ENCODE assay signal across 8 mouse cellular contexts in genomic region chr4:126261266-126261665, GRCm38 (mm10). TPM values are rescaled to one million over a fixed set of nuclear protein-coding genes. Genes with fewer than 3 reads are reported as not detected.
A peak's percentile ranks its signal among the peaks of the same experiment; 100 is the strongest.
DNase-seq lines count a peak whose midpoint lies in the region; ATAC-seq and TF ChIP-seq lines count a peak whose summit lies in the region.
"Had no signal": no experiment of that assay in that cellular context is flagged by ENCODE, and none has a peak within 500 bp of the region (broad histone marks: within the 10 kb centered on the region; RNA-seq: fewer than 3 reads in every experiment).

No protein-coding gene starts in this region.

- intact Hi-C loops in left cerebral cortex, adult 2 months (cut with DNase I) = loop anchor here (5.0 kb wide), 1 partner anchor 174 kb away; no protein-coding TSS in a partner anchor

- TF ChIP-seq POLR2A in myocyte (IDR thresholded peaks at IDR 0.05; ENCODE audit: insufficient read length, low read depth) = no peak

- peak overlapping the region; percentile 35 for H3K9ac ChIP-seq in hindbrain, embryonic 13.5 days
- H3K9ac ChIP-seq in forebrain, embryonic 14.5 days (ENCODE audit: low read length) = no peak overlapping the region

- ATAC-seq in hindbrain, embryonic 13.5 days (ENCODE audit: low FRiP score) = no peak
- no peak for ATAC-seq in forebrain, embryonic 14.5 days

- peaks cover 42% of the 10 kb centered on the region for H3K79me2 ChIP-seq in myocyte (ENCODE audit: control insufficient read depth, insufficient read depth)

- 78% methylated on average over 6 of the region's 6 CpGs for WGBS in hindbrain, embryonic 13.5 days
- 78% methylated on average over 6 of the region's 6 CpGs for WGBS in forebrain, embryonic 14.5 days

- H3K36me3 ChIP-seq in hindbrain, embryonic 13.5 days = no peaks in the 10 kb centered on the region
- H3K36me3 ChIP-seq in myocyte (ENCODE audit: control insufficient read depth, insufficient read depth) = no peaks in the 10 kb centered on the region
- H3K36me3 ChIP-seq in forebrain, embryonic 14.5 days (ENCODE audit: control insufficient read depth, insufficient read depth, low read length) = no peaks in the 10 kb centered on the region

- H3K27ac ChIP-seq in left cerebral cortex, adult 2 months = peak overlapping the region; percentile 56
- H3K27ac ChIP-seq in hindbrain, embryonic 13.5 days = peak overlapping the region; percentile 60; the same call in 1 of the 2 replicates
- H3K27ac ChIP-seq in forebrain, embryonic 14.5 days (ENCODE audit: low read depth, low read length) = no peak overlapping the region

- H3K27me3 ChIP-seq in hindbrain, embryonic 13.5 days = no peaks in the 10 kb centered on the region
- no peaks in the 10 kb centered on the region for H3K27me3 ChIP-seq in myocyte (ENCODE audit: control insufficient read depth, insufficient read depth, insufficient read length)
- H3K27me3 ChIP-seq in forebrain, embryonic 14.5 days (replicated peaks; ENCODE audit: control insufficient read depth, insufficient read depth, low read length) = no peaks in the 10 kb centered on the region

- H3K9me3 ChIP-seq in hindbrain, embryonic 13.5 days = no peaks in the 10 kb centered on the region
- no peaks in the 10 kb centered on the region for H3K9me3 ChIP-seq in forebrain, embryonic 14.5 days (replicated peaks; ENCODE audit: control insufficient read depth, low read length)

- no peak overlapping the region; the same call in 1 of the 2 replicates for H3K4me3 ChIP-seq in left cerebral cortex, adult 2 months
- H3K4me3 ChIP-seq in hindbrain, embryonic 13.5 days = no peak overlapping the region
- H3K4me3 ChIP-seq in myocyte = peak overlapping the region; percentile 56
- H3K4me3 ChIP-seq in forebrain, embryonic 14.5 days (ENCODE audit: low read depth, low read length) = no peak overlapping the region

- H3K4me1 ChIP-seq in hindbrain, embryonic 13.5 days (replicated peaks) = peaks cover 61% of the 10 kb centered on the region
- peaks cover 26% of the 10 kb centered on the region for H3K4me1 ChIP-seq in forebrain, embryonic 14.5 days (ENCODE audit: control insufficient read depth, insufficient read depth, low read length)

- H3ac ChIP-seq in myocyte (ENCODE audit: control insufficient read depth, insufficient read length) = no peak overlapping the region

- no peak for DNase-seq in left cerebral cortex, adult 2 months (ENCODE audit: extremely low spot score in 1 of 2, low spot score in 2 of 2)
- no peak for DNase-seq in left cerebral cortex, adult 18-20 months (ENCODE audit: low spot score in 2 of 2)
- peak; percentile 62 for DNase-seq in adipocyte (ENCODE audit: low spot score)
- DNase-seq in right cerebral cortex, postnatal 25 days = no peak
- no peak for DNase-seq in forebrain, embryonic 14.5 days (ENCODE audit: low spot score)

- H3K4me2 ChIP-seq in hindbrain, embryonic 13.5 days = peak overlapping the region; percentile 15; the same call in 1 of the 2 replicates
- peak overlapping the region; percentile 99 for H3K4me2 ChIP-seq in myocyte (ENCODE audit: low read depth)
- no peak overlapping the region for H3K4me2 ChIP-seq in forebrain, embryonic 14.5 days (ENCODE audit: low read length)

- no peak for TF ChIP-seq CTCF in left cerebral cortex, adult 2 months (IDR thresholded peaks at IDR 0.05)

TF ChIP-seq in myocyte, 11 proteins besides CTCF, POLR2A, EP300 and RAD21:
- TF ChIP-seq TCF3 (IDR thresholded peaks at IDR 0.05; ENCODE audit: insufficient read length, low read depth) (peak; percentile 24), CEBPB (IDR thresholded peaks at IDR 0.05; ENCODE audit: insufficient read depth, poor library complexity, severe bottlenecking) (no peak), MYOD1 (IDR thresholded peaks at IDR 0.05; ENCODE audit: control insufficient read depth in 1 of 3, insufficient read length in 2 of 3, low read depth in 2 of 3) (peak in 1 of 3 experiments; percentile 33), POLR2AphosphoS2 (IDR thresholded peaks at IDR 0.05; ENCODE audit: insufficient read length, low read depth) (peak; percentile 43), TCF12 (IDR thresholded peaks at IDR 0.05; ENCODE audit: insufficient read depth, poor library complexity, severe bottlenecking) (no peak), USF1 (IDR thresholded peaks at IDR 0.05; ENCODE audit: low read depth) (no peak), MYOG (IDR thresholded peaks at IDR 0.05; ENCODE audit: control insufficient read depth in 1 of 3, insufficient read depth in 1 of 3, insufficient read length in 2 of 3, low read depth in 2 of 3) (peak in 1 of 3 experiments; percentile 69), SRF (IDR thresholded peaks at IDR 0.05; ENCODE audit: control insufficient read depth, insufficient read length, low read depth) (no peak)

RNA-seq across cellular contexts. Expression of gene Trappc3, which starts 0.9 kb away (rescaled TPM):
- total RNA-seq in left cerebral cortex, adult 2 months (2021) = 10 to 100 TPM; 77.0 to 87.5 TPM
- total RNA-seq in left cerebral cortex, adult 18-20 months (2021) = 10 to 100 TPM; 84.5 to 87.3 TPM
- polyA plus RNA-seq in hindbrain, embryonic 13.5 days (2015; fragmentation: Nextera tagmentation; extraction: Ambion mirVana) = 160 and 168 TPM in 2 replicates
- polyA plus RNA-seq in myocyte (2012; fragmentation: generic; extraction: Trizol) = 84.1 TPM
- polyA plus RNA-seq in forebrain, embryonic 14.5 days (2014; fragmentation: Nextera tagmentation; extraction: Ambion mirVana) = 36.9 and 39.3 TPM in 2 replicates

RNA-seq across cellular contexts. Expression of gene Map7d1, which starts 5.1 kb away (rescaled TPM):
- total RNA-seq in left cerebral cortex, adult 2 months (2021) = 100 to 1,000 TPM; 281 TPM
- 100 to 1,000 TPM; 251 to 254 TPM for total RNA-seq in left cerebral cortex, adult 18-20 months (2021)
- 79.5 and 81.8 TPM in 2 replicates for polyA plus RNA-seq in hindbrain, embryonic 13.5 days (2015; fragmentation: Nextera tagmentation; extraction: Ambion mirVana)
- 236 TPM for polyA plus RNA-seq in myocyte (2012; fragmentation: generic; extraction: Trizol)
- 54.8 and 67.8 TPM in 2 replicates for polyA plus RNA-seq in forebrain, embryonic 14.5 days (2014; fragmentation: Nextera tagmentation; extraction: Ambion mirVana)

RNA-seq across cellular contexts. Expression of gene Col8a2, which starts 25.3 kb away (rescaled TPM):
- total RNA-seq in left cerebral cortex, adult 2 months (2021) = 1 to 10 TPM; 1.9 to 3.0 TPM
- total RNA-seq in left cerebral cortex, adult 18-20 months (2021) = 1 to 10 TPM; 1.7 to 2.8 TPM
- polyA plus RNA-seq in hindbrain, embryonic 13.5 days (2015; fragmentation: Nextera tagmentation; extraction: Ambion mirVana) = 7.6 and 10.1 TPM in 2 replicates
- 0.06 TPM for polyA plus RNA-seq in myocyte (2012; fragmentation: generic; extraction: Trizol)
- polyA plus RNA-seq in forebrain, embryonic 14.5 days (2014; fragmentation: Nextera tagmentation; extraction: Ambion mirVana) = 1.2 and 2.9 TPM in 2 replicates
- total RNA-seq: common myeloid progenitor, adult 5-6 weeks had no signal

RNA-seq across cellular contexts. Expression of gene Thrap3, which starts 58.7 kb away (rescaled TPM):
- 100 to 1,000 TPM; 149 to 158 TPM for total RNA-seq in left cerebral cortex, adult 2 months (2021)
- total RNA-seq in left cerebral cortex, adult 18-20 months (2021) = 100 to 1,000 TPM; 132 to 156 TPM
- 163 and 166 TPM in 2 replicates for polyA plus RNA-seq in hindbrain, embryonic 13.5 days (2015; fragmentation: Nextera tagmentation; extraction: Ambion mirVana)
- 56.6 TPM for polyA plus RNA-seq in myocyte (2012; fragmentation: generic; extraction: Trizol)
- polyA plus RNA-seq in forebrain, embryonic 14.5 days (2014; fragmentation: Nextera tagmentation; extraction: Ambion mirVana) = 128 and 152 TPM in 2 replicates
